Mouse (Mus musculus) layer of hippocampus, adult 6 months (tissue): ENCODE data around the gene Kdm5c. TPM values are rescaled to one million over a fixed set of nuclear protein-coding genes. Genes with fewer than 3 reads are reported as not detected.

Experiments used
- long read RNA-seq, 2 experiments: library from polyadenylated mRNA; unstranded; transcript quantifications; one replicate each; pipeline ENCODE4 v2.0.0; 2019 to 2020
- polyA plus RNA-seq: library from polyadenylated mRNA; unstranded; fragments of <200 nt; fragmentation: Nextera tagmentation; gene quantifications from 2 replicates; pipeline ENCODE4 v1.2.3, GENCODE M21; 2021

Kdm5c gene
- polyA plus RNA-seq, result 12.8 and 13.4 TPM in 2 replicates
- long read RNA-seq, experiment 1, partial matches to known transcripts, result 12 of 22 reads
- long read RNA-seq, experiment 1, other reads (novel, unspliced or antisense), result 10 of 22 reads
- long read RNA-seq, experiment 2, full-length matches to known transcripts, result 2 of 12 reads
- long read RNA-seq, experiment 2, partial matches to known transcripts, result 8 of 12 reads
- long read RNA-seq, experiment 2, other reads (novel, unspliced or antisense), result 2 of 12 reads

GRCm38 (mm10) chrX:152232781-152233763 lies at the start of gene Kdm5c:
Gene Kdm5c, plus strand, starts transcription at chrX:152233020.

Other genes with a start within 250 kb of the Kdm5c start
- 139 and 154 TPM in 2 replicates for gene Hsd17b10, start 231.2 kb upstream of the Kdm5c start, polyA plus RNA-seq
- gene Ribc1, start 216.7 kb upstream of the Kdm5c start, polyA plus RNA-seq, result 1.2 and 1.3 TPM in 2 replicates
- 21.7 and 23.1 TPM in 2 replicates for gene Smc1a, start 216.6 kb upstream of the Kdm5c start, polyA plus RNA-seq
- gene Iqsec2, start 88.8 kb upstream of the Kdm5c start, polyA plus RNA-seq, result 9.8 and 10.0 TPM in 2 replicates
- gene Kantr, start 94.5 kb downstream of the Kdm5c start, polyA plus RNA-seq, result 37.6 and 38.2 TPM in 2 replicates
- 8.2 and 8.4 TPM in 2 replicates for gene Tspyl2, start 109.4 kb downstream of the Kdm5c start, polyA plus RNA-seq
- gene Gpr173, start 135.7 kb downstream of the Kdm5c start, polyA plus RNA-seq, result 2.6 and 2.7 TPM in 2 replicates